Mouse (Mus musculus) heart, adult 2 months (tissue): ENCODE data around the gene BC004004. TPM values are rescaled to one million over a fixed set of nuclear protein-coding genes. Genes with fewer than 3 reads are reported as not detected.

ENCODE experiments used
- DNase-seq, 2 experiments: peaks; one replicate each; pipeline ENCODE4 v3.0.0; 2021
- H3K27ac ChIP-seq: fragments of 200-600 bp; 2 replicates; pipeline ENCODE4 v1.8.1; 2022
- H3K27me3 ChIP-seq: fragments of 200-500 bp; 2 replicates; pipeline ENCODE4 v1.6.1; 2012; ENCODE audit warnings: mild to moderate bottlenecking, low read length, inconsistent platforms, mixed read lengths; ENCODE audit not compliant: control insufficient read depth, insufficient read depth
- H3K36me3 ChIP-seq: fragments of 200-500 bp; 2 replicates; pipeline ENCODE4 v1.6.1; 2012; ENCODE audit warnings: low read length, inconsistent platforms; ENCODE audit not compliant: control insufficient read depth, insufficient read depth
- H3K4me1 ChIP-seq: fragments of 200-500 bp; 2 replicates; pipeline ENCODE4 v1.6.1; 2011; ENCODE audit warnings: low read length; ENCODE audit not compliant: control insufficient read depth, insufficient read depth
- H3K4me3 ChIP-seq: fragments of 200-600 bp; 2 replicates; pipeline ENCODE4 v1.8.1; 2022
- H3K79me2 ChIP-seq: fragments of 200-500 bp; replicated peaks from 2 replicates; pipeline ENCODE4 v1.6.1; 2012; ENCODE audit warnings: mild to moderate bottlenecking, inconsistent platforms, low read length, moderate library complexity, mixed read lengths; ENCODE audit not compliant: control insufficient read depth, insufficient read depth
- H3K9ac ChIP-seq: fragments of 200-500 bp; 2 replicates; pipeline ENCODE4 v1.6.1; 2012; ENCODE audit warnings: low read depth, mild to moderate bottlenecking, control low read depth, inconsistent platforms, low read length, mixed read lengths
- CTCF ChIP-seq: fragments of 200-600 bp; IDR thresholded peaks from 2 replicates; pipeline ENCODE4 v1.8.1; 2022; ENCODE audit warnings: antibody characterized with exemption, mild to moderate bottlenecking, moderate library complexity
- EP300 ChIP-seq: fragments of 200-500 bp; IDR thresholded peaks from 2 replicates; pipeline ENCODE4 v1.6.1; 2011; ENCODE audit warnings: low read depth, low read length, control low read depth; ENCODE audit not compliant: insufficient read depth
- POLR2A ChIP-seq: fragments of 200-500 bp; IDR thresholded peaks from 2 replicates; pipeline ENCODE4 v1.6.1; 2011; ENCODE audit warnings: mild to moderate bottlenecking, low read depth, low read length, control low read depth; ENCODE audit not compliant: insufficient read depth
- WGBS: fragments of 180-500 bp; shearing (Covaris S2); methylation state at CpG from one replicate; pipeline ENCODE4 v1.1.7; 2018; 5-methylcytosine and 5-hydroxymethylcytosine counted together
- intact Hi-C: fragments of 180-260 bp; cut with DNase I; formaldehyde crosslinking; loops from one replicate; pipeline ENCODE4 v1.15.1; 2025
- polyA plus RNA-seq: library from polyadenylated mRNA; depleted of rRNA; stranded (reverse); fragments of >200 nt; gene quantifications from 2 replicates; pipeline ENCODE4 v1.2.3, GENCODE M21; 2012
- total RNA-seq, 2 experiments: library from RNA; stranded (reverse); gene quantifications; 2 replicates each; pipeline ENCODE4 v1.2.3; 2021

The BC004004 gene
- total and polyA plus RNA-seq, 3 experiments, result 184 to 318 (median 264) TPM

DNA sequence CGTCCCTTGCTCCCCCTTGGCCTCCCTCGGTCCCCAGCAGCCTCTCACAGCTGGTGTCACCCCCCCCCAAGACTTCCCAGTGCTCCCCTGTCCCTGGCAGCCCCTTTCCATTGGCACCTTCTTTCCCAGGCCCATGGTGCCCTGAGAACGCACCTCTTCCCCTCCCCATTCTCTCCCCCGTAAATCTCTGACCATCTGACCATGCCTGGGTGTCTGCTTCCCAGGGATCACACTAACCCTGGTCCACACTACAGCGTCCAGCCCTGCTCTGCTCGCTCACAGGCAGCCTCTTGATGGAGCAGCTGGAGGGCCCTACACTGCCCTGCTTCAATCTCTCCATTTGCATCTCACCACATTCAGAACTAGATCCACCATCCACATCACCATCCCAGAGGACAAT, 12.1 kb upstream of the BC004004 start:
- intact Hi-C loops, result loop anchor here (5.0 kb wide), 1 partner anchor 256 kb away; no protein-coding TSS in a partner anchor
- Histone ChIP-seq H3K27ac (peak overlapping the region; percentile 70), H3K4me1 (peaks cover 14% of the 10 kb centered on the region; the same call in 1 of the 2 replicates), H3K9ac (peak overlapping the region; percentile 0), H3K36me3 (peaks cover 2% of the 10 kb centered on the region; the same call in 1 of the 2 replicates), H3K79me2 (no peaks in the 10 kb centered on the region), H3K4me3 (no peak overlapping the region), H3K27me3 (no peaks in the 10 kb centered on the region)
- no peak for TF ChIP-seq EP300
- TF ChIP-seq CTCF, result no peak
- no peak for TF ChIP-seq POLR2A
- no peak for DNase-seq
- 63% methylated on average over 6 of the region's 6 CpGs for WGBS

DNA sequence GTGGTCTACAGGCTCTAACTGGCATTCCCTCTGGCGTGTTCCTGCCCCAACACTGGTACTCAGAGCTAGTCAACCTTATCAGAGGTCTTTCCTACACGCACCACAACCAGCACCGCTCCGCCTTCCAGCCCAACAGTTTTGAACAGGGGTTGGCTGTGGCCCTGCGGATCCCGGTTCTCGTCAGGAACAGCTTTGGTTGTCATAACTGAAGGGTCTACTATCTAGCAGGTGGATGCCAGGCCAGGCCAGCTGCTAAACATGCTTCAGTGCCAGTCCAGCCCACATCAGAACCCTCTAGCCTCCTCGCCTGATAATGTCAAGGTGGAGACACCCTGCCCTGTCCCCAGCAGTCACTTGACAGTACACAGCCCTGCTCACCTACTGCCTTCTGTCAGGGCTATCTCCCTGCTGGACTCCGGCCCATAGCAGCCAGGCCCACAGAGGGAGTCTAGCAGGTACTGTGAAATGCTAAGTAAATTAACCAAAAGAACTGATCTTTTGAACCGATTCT, 11.5 kb upstream of the BC004004 start:
- 63% methylated on average over 10 of the region's 10 CpGs for WGBS
- peak; percentile 55 to 85 for DNase-seq
- peaks cover 14% of the 10 kb centered on the region; the same call in 1 of the 2 replicates for H3K4me1 ChIP-seq
- H3K79me2 ChIP-seq, result no peaks in the 10 kb centered on the region
- peak overlapping the region; percentile 79 for H3K27ac ChIP-seq
- TF ChIP-seq CTCF, result no peak
- TF ChIP-seq POLR2A, result peak; percentile 51; the same call in 1 of the 2 replicates
- peak; percentile 99 for TF ChIP-seq EP300
- no peak overlapping the region for H3K9ac ChIP-seq
- H3K27me3 ChIP-seq, result no peaks in the 10 kb centered on the region
- intact Hi-C loops, result loop anchor here (5.0 kb wide), 1 partner anchor 255 kb away; no protein-coding TSS in a partner anchor
- peaks cover 2% of the 10 kb centered on the region; the same call in 1 of the 2 replicates for H3K36me3 ChIP-seq
- no peak overlapping the region for H3K4me3 ChIP-seq

DNA sequence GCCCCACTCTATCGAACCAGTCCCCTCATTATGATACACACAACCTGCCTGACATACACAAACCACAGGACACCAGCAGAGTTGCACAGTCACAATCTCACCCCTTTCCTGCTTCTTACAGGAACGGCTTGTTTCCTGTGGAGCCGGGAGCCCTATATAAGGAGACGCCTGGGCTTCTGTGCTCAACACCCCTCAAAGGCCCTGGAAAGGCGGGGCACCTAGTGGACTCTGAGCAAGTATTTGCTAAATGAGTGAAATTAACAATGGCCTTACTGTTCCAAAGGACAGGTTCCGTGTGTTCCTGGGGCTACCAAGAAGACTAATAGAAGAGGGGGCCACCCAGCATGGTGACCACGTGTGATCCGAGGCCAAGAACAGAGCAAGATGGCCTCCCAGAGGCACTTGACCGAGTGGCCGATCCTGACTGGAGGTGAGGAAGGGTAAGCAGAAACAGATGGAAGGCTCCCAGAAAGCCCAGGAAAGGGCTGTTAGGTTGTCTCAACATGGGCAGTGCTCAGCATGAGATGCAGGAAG, 10.5 kb upstream of the BC004004 start:
- Histone ChIP-seq H3K27ac (peak overlapping the region; percentile 79), H3K4me1 (peaks cover 11% of the 10 kb centered on the region; the same call in 1 of the 2 replicates), H3K79me2 (no peaks in the 10 kb centered on the region), H3K4me3 (no peak overlapping the region), H3K36me3 (peaks cover 2% of the 10 kb centered on the region; the same call in 1 of the 2 replicates), H3K9ac (no peak overlapping the region), H3K27me3 (no peaks in the 10 kb centered on the region)
- 52% methylated on average over 10 of the region's 10 CpGs for WGBS
- intact Hi-C loops, result loop anchor here (5.0 kb wide), 1 partner anchor 254 kb away; no protein-coding TSS in a partner anchor
- DNase-seq, result no peak
- no peak for TF ChIP-seq POLR2A
- TF ChIP-seq EP300, result no peak
- TF ChIP-seq CTCF, result no peak

DNA sequence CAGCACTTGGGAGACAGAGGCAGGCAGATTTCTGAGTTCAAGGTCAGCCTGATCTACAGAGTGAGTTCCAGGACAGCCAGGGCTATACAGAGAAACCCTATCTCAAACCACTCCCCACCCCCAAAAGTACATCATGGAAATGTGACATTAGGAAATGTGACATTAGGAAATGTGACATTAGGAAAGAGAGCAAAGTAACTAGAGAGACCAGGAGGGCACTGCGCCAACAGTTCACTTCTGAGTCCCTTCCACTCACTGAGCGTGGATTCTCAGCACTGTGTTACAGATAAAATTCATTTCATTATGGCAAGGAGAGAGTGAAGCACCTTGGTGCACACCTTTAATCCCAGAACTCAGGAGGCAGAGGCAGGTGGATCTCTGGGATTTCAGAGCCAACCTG, 9.7 kb upstream of the BC004004 start:
- no peak for DNase-seq
- no peaks in the 10 kb centered on the region for H3K79me2 ChIP-seq
- H3K9ac ChIP-seq, result no peak overlapping the region
- 75% methylated on average over 2 of the region's 2 CpGs for WGBS
- H3K27me3 ChIP-seq, result no peaks in the 10 kb centered on the region
- no peak for TF ChIP-seq EP300
- TF ChIP-seq CTCF, result no peak
- TF ChIP-seq POLR2A, result no peak
- no peak overlapping the region for H3K4me3 ChIP-seq
- intact Hi-C loops, result loop anchor here (1.0 to 5.0 kb wide), 2 partner anchors 112 to 253 kb away; no protein-coding TSS in a partner anchor
- peaks cover 2% of the 10 kb centered on the region; the same call in 1 of the 2 replicates for H3K36me3 ChIP-seq
- no peak overlapping the region; the same call in 1 of the 2 replicates for H3K27ac ChIP-seq
- H3K4me1 ChIP-seq, result peaks cover 11% of the 10 kb centered on the region; the same call in 1 of the 2 replicates

DNA sequence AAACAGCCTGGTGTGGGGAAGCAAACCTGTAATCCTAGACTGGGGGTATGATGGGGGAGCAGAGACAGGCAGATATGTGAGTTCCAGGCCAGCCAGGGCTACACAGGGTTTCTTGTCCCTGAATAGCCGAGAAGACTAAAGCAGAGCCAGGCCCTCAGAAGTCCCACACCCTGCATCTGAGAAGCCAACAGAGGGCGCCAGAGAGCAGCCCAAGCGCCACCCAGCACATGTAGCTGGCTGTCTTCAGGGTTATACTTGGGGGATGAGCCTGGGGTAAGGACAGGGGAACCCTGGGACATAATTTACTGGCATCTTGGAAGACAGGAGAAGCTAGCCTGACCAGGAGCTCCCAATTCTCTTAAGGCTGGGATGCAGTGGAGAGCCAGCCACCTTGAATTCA, 9.1 kb upstream of the BC004004 start:
- no peak overlapping the region for H3K9ac ChIP-seq
- H3K27ac ChIP-seq, result no peak overlapping the region
- 5% methylated on average over 3 of the region's 3 CpGs for WGBS
- intact Hi-C loops, result loop anchor here (1.0 to 5.0 kb wide), 2 partner anchors 112 to 253 kb away; no protein-coding TSS in a partner anchor
- peaks cover 2% of the 10 kb centered on the region; the same call in 1 of the 2 replicates for H3K36me3 ChIP-seq
- peak; percentile 78 to 83 for DNase-seq
- TF ChIP-seq POLR2A (no peak), EP300 (0 out of 2 replicates have a peak, but pooled peaks have one; percentile 28), CTCF (peak; percentile 96)
- H3K79me2 ChIP-seq, result no peaks in the 10 kb centered on the region
- H3K4me3 ChIP-seq, result no peak overlapping the region
- no peaks in the 10 kb centered on the region for H3K27me3 ChIP-seq
- peaks cover 8% of the 10 kb centered on the region; the same call in 1 of the 2 replicates for H3K4me1 ChIP-seq

DNA sequence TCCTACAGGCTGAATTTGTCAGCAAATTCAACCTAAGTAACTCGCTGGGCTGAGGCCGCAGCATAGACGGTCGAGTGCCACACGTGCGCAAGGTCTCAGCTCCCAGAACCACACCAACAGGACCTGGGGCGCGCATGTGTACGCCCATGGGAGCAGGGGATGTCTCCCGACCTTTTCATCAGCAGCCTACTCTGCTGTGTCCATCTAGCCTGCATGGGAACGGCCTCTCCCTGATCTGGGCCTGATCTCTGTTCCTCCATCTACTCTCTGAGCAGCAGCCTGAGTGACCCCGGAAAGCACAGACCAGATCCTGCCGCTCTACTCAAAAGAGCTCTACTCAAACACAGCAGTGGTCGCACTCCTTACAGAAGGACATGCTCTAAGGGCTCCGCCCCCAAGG, 8.1 kb upstream of the BC004004 start:
- intact Hi-C loops, result no loop called here
- peaks cover 7% of the 10 kb centered on the region; the same call in 1 of the 2 replicates for H3K4me1 ChIP-seq
- no peak for DNase-seq
- H3K36me3 ChIP-seq, result peaks cover 2% of the 10 kb centered on the region; the same call in 1 of the 2 replicates
- H3K79me2 ChIP-seq, result no peaks in the 10 kb centered on the region
- H3K4me3 ChIP-seq, result no peak overlapping the region
- TF ChIP-seq CTCF (no peak), EP300 (no peak), POLR2A (no peak)
- no peak overlapping the region for H3K9ac ChIP-seq
- 90% methylated on average over 15 of the region's 15 CpGs for WGBS
- H3K27me3 ChIP-seq, result no peaks in the 10 kb centered on the region
- no peak overlapping the region for H3K27ac ChIP-seq
